20 mouse cellular contexts compared by ENCODE assay signal in genomic region chr11:31684913-31685567, GRCm38 (mm10). TPM values are rescaled to one million over a fixed set of nuclear protein-coding genes. Genes with fewer than 3 reads are reported as not detected.
DNase-seq lines count a peak whose midpoint lies in the region; ATAC-seq and TF ChIP-seq lines count a peak whose summit lies in the region.
"Had no signal": no experiment of that assay in that cellular context is flagged by ENCODE, and none has a peak within 500 bp of the region (broad histone marks: within the 10 kb centered on the region; RNA-seq: fewer than 3 reads in every experiment).

No protein-coding gene starts in this region.

- peaks cover 2% of the 10 kb centered on the region; the same call in 1 of the 2 replicates for H3K36me3 ChIP-seq in erythroblast, embryonic 14.5 days (ENCODE audit: control insufficient read depth)
- H3K36me3 ChIP-seq in liver, postnatal 0 days (replicated peaks; ENCODE audit: insufficient read depth, low read length) = no peaks in the 10 kb centered on the region
- no peaks in the 10 kb centered on the region for H3K36me3 ChIP-seq in midbrain, embryonic 10.5 days
- no peaks in the 10 kb centered on the region for H3K36me3 ChIP-seq in heart, embryonic 12.5 days
- H3K36me3 ChIP-seq: embryonic facial prominence, embryonic 12.5 days; forebrain, embryonic 12.5 days; stomach, embryonic 15.5 days had no signal

- H3K9me3 ChIP-seq in erythroblast, embryonic 14.5 days (ENCODE audit: control insufficient read depth, low read length) = peaks cover 12% of the 10 kb centered on the region
- H3K9me3 ChIP-seq in liver, postnatal 0 days (ENCODE audit: low read length) = no peaks in the 10 kb centered on the region
- H3K9me3 ChIP-seq in midbrain, embryonic 10.5 days (replicated peaks) = no peaks in the 10 kb centered on the region
- H3K9me3 ChIP-seq in heart, embryonic 12.5 days (replicated peaks) = no peaks in the 10 kb centered on the region
- H3K9me3 ChIP-seq: embryonic facial prominence, embryonic 12.5 days; forebrain, embryonic 12.5 days; stomach, embryonic 15.5 days had no signal

- H3K4me2 ChIP-seq in liver, postnatal 0 days (ENCODE audit: low read depth, low read length) = peak overlapping the region; percentile 53
- H3K4me2 ChIP-seq in heart, embryonic 12.5 days = no peak overlapping the region
- H3K4me2 ChIP-seq: embryonic facial prominence, embryonic 12.5 days; forebrain, embryonic 12.5 days; midbrain, embryonic 11.5 days; stomach, embryonic 15.5 days had no signal

- peaks cover 51% of the 10 kb centered on the region for H3K4me1 ChIP-seq in erythroblast, embryonic 14.5 days (ENCODE audit: control insufficient read depth)
- H3K4me1 ChIP-seq in liver, postnatal 0 days (ENCODE audit: insufficient read depth) = peaks cover 9% of the 10 kb centered on the region; the same call in 1 of the 2 replicates
- peaks cover 12% of the 10 kb centered on the region; the same call in 1 of the 2 replicates for H3K4me1 ChIP-seq in midbrain, embryonic 10.5 days
- peaks cover 6% of the 10 kb centered on the region for H3K4me1 ChIP-seq in heart, embryonic 12.5 days (replicated peaks)
- H3K4me1 ChIP-seq: forebrain, embryonic 12.5 days; stomach, embryonic 15.5 days had no signal

- H3K9ac ChIP-seq in liver, postnatal 0 days (replicated peaks) = no peak overlapping the region
- H3K9ac ChIP-seq in heart, embryonic 12.5 days = no peak overlapping the region
- H3K9ac ChIP-seq: embryonic facial prominence, embryonic 12.5 days; forebrain, embryonic 12.5 days; stomach, embryonic 15.5 days had no signal

- H3K27me3 ChIP-seq in erythroblast, embryonic 14.5 days (ENCODE audit: control insufficient read depth) = peaks cover 3% of the 10 kb centered on the region
- H3K27me3 ChIP-seq in liver, postnatal 0 days (ENCODE audit: insufficient read depth, low read length) = no peaks in the 10 kb centered on the region
- H3K27me3 ChIP-seq in midbrain, embryonic 10.5 days (ENCODE audit: low read depth, poor library complexity, severe bottlenecking) = no peaks in the 10 kb centered on the region
- H3K27me3 ChIP-seq in heart, embryonic 12.5 days (replicated peaks) = no peaks in the 10 kb centered on the region
- H3K27me3 ChIP-seq: embryonic facial prominence, embryonic 12.5 days; forebrain, embryonic 12.5 days; stomach, embryonic 15.5 days had no signal

- ATAC-seq in liver, postnatal 0 days = no peak
- no peak for ATAC-seq in heart, embryonic 12.5 days (ENCODE audit: insufficient number of reproducible peaks, low FRiP score)
- no peak for ATAC-seq in inflammation-experienced regulatory T-cells, adult 6 months
- ATAC-seq: hindbrain, embryonic 16.5 days had no signal

- H3K27ac ChIP-seq in liver, postnatal 0 days (ENCODE audit: low read depth) = no peak overlapping the region
- no peak overlapping the region for H3K27ac ChIP-seq in midbrain, embryonic 10.5 days (replicated peaks)
- H3K27ac ChIP-seq in heart, embryonic 12.5 days (ENCODE audit: poor library complexity, severe bottlenecking) = no peak overlapping the region
- H3K27ac ChIP-seq: embryonic facial prominence, embryonic 12.5 days; forebrain, embryonic 12.5 days; stomach, embryonic 15.5 days had no signal

- peak overlapping the region; percentile 58 for H3K4me3 ChIP-seq in erythroblast, embryonic 14.5 days (replicated peaks)
- H3K4me3 ChIP-seq in liver, postnatal 0 days (ENCODE audit: low read depth, low read length) = peak overlapping the region; percentile 32; the same call in 1 of the 2 replicates
- H3K4me3 ChIP-seq in midbrain, embryonic 10.5 days = no peak overlapping the region
- H3K4me3 ChIP-seq in heart, embryonic 12.5 days = no peak overlapping the region
- H3K4me3 ChIP-seq: embryonic facial prominence, embryonic 12.5 days; forebrain, embryonic 12.5 days; stomach, embryonic 15.5 days had no signal

- TF ChIP-seq CTCF in liver, postnatal 0 days (IDR thresholded peaks at IDR 0.05; ENCODE audit: low read depth) = no peak

- TF ChIP-seq EP300 in liver, postnatal 0 days (IDR thresholded peaks at IDR 0.05; ENCODE audit: low read depth) = no peak

- WGBS in liver, postnatal 0 days (ENCODE audit: insufficient replicate concordance) = 82% methylated on average over 9 of the region's 9 CpGs
- 88% methylated on average over 9 of the region's 9 CpGs for WGBS in midbrain, embryonic 10.5 days
- WGBS in heart, embryonic 12.5 days = 79% methylated on average over 9 of the region's 9 CpGs

- DNase-seq in kidney, adult 11 months = peak; percentile 31
- no peak for DNase-seq in kidney, adult 18-20 months
- peak; percentile 29 for DNase-seq in kidney, postnatal 14 days
- no peak for DNase-seq in liver, postnatal 0 days
- no peak for DNase-seq in midbrain, embryonic 10.5 days (ENCODE audit: low spot score)
- DNase-seq: cerebellum, adult 11 months; cerebellum, postnatal 36 days; heart, adult 18-20 months; heart, postnatal 14 days; lung, postnatal 36 days; spleen, adult 18-20 months; thymus, postnatal 14 days had no signal

RNA-seq across cellular contexts. Expression of gene Bod1, which starts 13.4 kb away (rescaled TPM):
- polyA plus RNA-seq in erythroblast, embryonic 14.5 days (2012) = 0.08 and 0.10 TPM in 2 replicates
- polyA plus RNA-seq in liver, postnatal 0 days (2015; fragmentation: Nextera tagmentation; extraction: Ambion mirVana) = 13.8 and 16.6 TPM in 2 replicates
- 123 and 133 TPM in 2 replicates for polyA plus RNA-seq in midbrain, embryonic 10.5 days (2016; fragmentation: Nextera tagmentation; extraction: Ambion mirVana)
- 78.3 and 79.8 TPM in 2 replicates for polyA plus RNA-seq in heart, embryonic 12.5 days (2016; fragmentation: Nextera tagmentation; extraction: Ambion mirVana)
- polyA plus RNA-seq in inflammation-experienced regulatory T-cells, adult 6 months (2017; shearing (Covaris generic)) = 1 to 10 TPM; 4.9 to 6.7 (median 5.8) TPM

Comparison
In these comparisons a context has a peak if more than half of its experiments do, and no peak if none do; other contexts are left out.
1. DNase-seq: peak in kidney, adult 11 months (single experiment) and kidney, postnatal 14 days (single experiment); none in kidney, adult 18-20 months (single experiment), liver, postnatal 0 days (single experiment) and midbrain, embryonic 10.5 days (single experiment).
2. H3K4me3 ChIP-seq: peak in erythroblast, embryonic 14.5 days (single experiment) and liver, postnatal 0 days (single experiment); none in midbrain, embryonic 10.5 days (single experiment) and heart, embryonic 12.5 days (single experiment).